In genomic region chr15:56062576-56062975, GRCm38 (mm10) we compare ENCODE assay signal across 30 mouse cellular contexts.
"Had no signal": no experiment of that assay in that cellular context is flagged by ENCODE, and none has a peak within 500 bp of the region (broad histone marks: within the 10 kb centered on the region; RNA-seq: fewer than 3 reads in every experiment).

No protein-coding gene starts in this region.

- DNase-seq: heart, adult 18-20 months; heart, adult 2 months; heart, postnatal 10 days; heart, postnatal 14 days; heart, postnatal 36 days; heart, postnatal 4 days; kidney, adult 18-20 months; kidney, postnatal 14 days; kidney, postnatal 25 days; layer of hippocampus, adult 9-11 months; layer of hippocampus, postnatal 36 days had no signal

- H3K9ac ChIP-seq: heart, embryonic 12.5 days; heart, embryonic 13.5 days; heart, embryonic 15.5 days; hindbrain, embryonic 12.5 days; hindbrain, embryonic 13.5 days; hindbrain, embryonic 14.5 days; hindbrain, embryonic 15.5 days; intestine, embryonic 15.5 days had no signal

- H3K4me2 ChIP-seq: heart, embryonic 11.5 days; heart, embryonic 12.5 days; heart, embryonic 13.5 days; heart, embryonic 15.5 days; hindbrain, embryonic 12.5 days; hindbrain, embryonic 13.5 days; hindbrain, embryonic 14.5 days; hindbrain, embryonic 15.5 days; intestine, embryonic 15.5 days had no signal

- H3K27ac ChIP-seq: heart, adult 2 months; heart, embryonic 10.5 days; heart, embryonic 13.5 days; heart, embryonic 15.5 days; hindbrain, embryonic 10.5 days; hindbrain, embryonic 12.5 days; hindbrain, embryonic 13.5 days; hindbrain, embryonic 14.5 days; hindbrain, embryonic 15.5 days; hindbrain, postnatal 0 days; intestine, embryonic 15.5 days; kidney, postnatal 0 days; layer of hippocampus, adult 2 months; left cerebral cortex, adult 2 months had no signal

- H3K36me3 ChIP-seq: heart, embryonic 10.5 days; heart, embryonic 12.5 days; heart, embryonic 13.5 days; heart, embryonic 15.5 days; hindbrain, embryonic 10.5 days; hindbrain, embryonic 12.5 days; hindbrain, embryonic 13.5 days; hindbrain, embryonic 15.5 days; intestine, embryonic 15.5 days had no signal

- H3K27me3 ChIP-seq: heart, embryonic 12.5 days; heart, embryonic 13.5 days; heart, embryonic 15.5 days; hindbrain, embryonic 12.5 days; hindbrain, embryonic 13.5 days; hindbrain, embryonic 15.5 days; intestine, embryonic 15.5 days had no signal

- H3K9me3 ChIP-seq: heart, embryonic 10.5 days; heart, embryonic 12.5 days; heart, embryonic 13.5 days; heart, embryonic 15.5 days; hindbrain, embryonic 10.5 days; hindbrain, embryonic 12.5 days; hindbrain, embryonic 13.5 days; hindbrain, embryonic 15.5 days; intestine, embryonic 15.5 days had no signal

- H3K4me3 ChIP-seq: heart, adult 2 months; heart, embryonic 10.5 days; heart, embryonic 12.5 days; heart, embryonic 13.5 days; heart, embryonic 15.5 days; hindbrain, embryonic 10.5 days; hindbrain, embryonic 12.5 days; hindbrain, embryonic 13.5 days; hindbrain, embryonic 15.5 days; intestine, embryonic 15.5 days; layer of hippocampus, adult 2 months; left cerebral cortex, adult 2 months had no signal

- H3K4me1 ChIP-seq: heart, embryonic 10.5 days; heart, embryonic 12.5 days; heart, embryonic 13.5 days; heart, embryonic 15.5 days; hindbrain, embryonic 10.5 days; hindbrain, embryonic 12.5 days; hindbrain, embryonic 13.5 days; hindbrain, embryonic 15.5 days; intestine, embryonic 15.5 days had no signal

- ATAC-seq: hindbrain, embryonic 16.5 days; hindbrain, postnatal 0 days; inflammation-experienced regulatory T-cells, adult 6 months; intestine, embryonic 15.5 days; intestine, embryonic 16.5 days; intestine, postnatal 0 days had no signal
